Mouse (Mus musculus) neural tube, embryonic 12.5 days (tissue): ENCODE measurements around the gene Stard9. TPM values are rescaled to one million over a fixed set of nuclear protein-coding genes. Genes with fewer than 3 reads are reported as not detected.

Source experiments
- ATAC-seq: fragments of 200-750 bp; cut with Nextera tagmentation; 2 replicates; pipeline ENCODE4 v1.8.0; 2017; ENCODE audit warnings: low read depth, mild to moderate bottlenecking, moderate TSS enrichment, moderate library complexity; ENCODE audit not compliant: low FRiP score
- H3K27ac ChIP-seq: fragments of 300-500 bp; sonication (generic); 2 replicates; pipeline ENCODE4 v1.5.1; 2016
- H3K27me3 ChIP-seq: fragments of 300-500 bp; sonication (generic); replicated peaks from 2 replicates; pipeline ENCODE4 v1.6.1; 2016; ENCODE audit warnings: mild to moderate bottlenecking
- H3K36me3 ChIP-seq: fragments of 300-500 bp; sonication (generic); 2 replicates; pipeline ENCODE4 v1.6.1; 2016; ENCODE audit warnings: mild to moderate bottlenecking
- H3K4me1 ChIP-seq: fragments of 300-500 bp; sonication (generic); 2 replicates; pipeline ENCODE4 v1.6.1; 2016
- H3K4me2 ChIP-seq: fragments of 300-500 bp; sonication (generic); replicated peaks from 2 replicates; pipeline ENCODE4 v1.6.1; 2016; ENCODE audit warnings: mild to moderate bottlenecking
- H3K4me3 ChIP-seq: fragments of 300-500 bp; sonication (generic); 2 replicates; pipeline ENCODE4 v1.5.1; 2016
- H3K9ac ChIP-seq: fragments of 300-500 bp; sonication (generic); 2 replicates; pipeline ENCODE4 v1.6.1; 2016; ENCODE audit warnings: mild to moderate bottlenecking
- H3K9me3 ChIP-seq: fragments of 300-500 bp; sonication (generic); 2 replicates; pipeline ENCODE4 v1.6.1; 2016; ENCODE audit warnings: mild to moderate bottlenecking
- WGBS: fragments of 180-500 bp; shearing (Covaris S2); methylation state at CpG from one replicate; pipeline ENCODE4 v1.1.7; 2016; 5-methylcytosine and 5-hydroxymethylcytosine counted together
- polyA plus RNA-seq: library from polyadenylated mRNA; unstranded; fragments of >200 nt; fragmentation: Nextera tagmentation; extraction: Ambion mirVana; gene quantifications from 2 replicates; pipeline ENCODE4 v1.2.1, GENCODE M21; 2016

Stard9 gene
- polyA plus RNA-seq, 1 experiment from 2014 or later: 4.2 TPM

DNA sequence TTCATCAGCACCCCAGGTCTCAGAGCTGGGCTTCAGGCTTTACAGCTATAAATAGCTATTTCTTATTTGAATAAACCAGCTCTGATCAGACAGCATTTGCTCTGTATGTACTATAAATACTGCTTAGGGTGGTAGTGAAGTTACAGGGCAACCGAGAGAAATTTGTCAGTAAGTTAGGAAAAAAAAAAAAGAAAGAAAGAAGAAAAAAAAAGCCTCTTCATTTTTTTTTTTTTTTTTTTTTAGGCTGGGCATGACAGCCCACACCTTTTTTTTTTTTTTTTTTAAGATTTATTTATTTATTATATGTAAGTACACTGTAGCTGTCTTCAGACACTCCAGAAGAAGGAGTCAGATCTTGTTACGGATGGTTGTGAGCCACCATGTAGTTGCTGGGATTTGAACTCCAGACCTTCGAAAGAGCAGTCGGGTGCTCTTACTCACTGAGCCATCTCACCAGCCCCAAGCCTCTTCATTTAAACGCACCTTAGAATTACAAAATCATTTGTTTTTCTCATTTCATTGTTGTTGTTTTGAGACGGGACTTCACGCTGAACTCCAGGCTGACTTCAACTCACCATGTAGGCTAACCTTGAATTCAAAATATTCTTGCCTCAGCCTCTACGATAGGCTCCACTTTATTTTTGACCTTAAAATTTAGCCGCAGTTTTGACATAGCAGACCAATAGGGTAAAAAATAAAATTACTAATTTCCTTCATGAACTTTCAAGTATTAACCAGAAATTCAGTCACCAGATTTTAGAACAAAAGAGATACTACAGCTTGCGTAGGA is 650 bp upstream of the Stard9 start:
- peak overlapping the region; percentile 49; the same call in 1 of the 2 replicates for H3K4me3 ChIP-seq
- WGBS: 29% methylated on average over 10 of the region's 10 CpGs
- 0 out of 2 replicates have a peak, but pooled peaks cover 7% of the 10 kb centered on the region for H3K4me1 ChIP-seq
- H3K27ac ChIP-seq: no peak overlapping the region
- peak overlapping the region; percentile 69 for H3K4me2 ChIP-seq
- no peak overlapping the region for H3K9ac ChIP-seq
- peak; percentile 41 for ATAC-seq
- H3K36me3 ChIP-seq: no peaks in the 10 kb centered on the region
- no peaks in the 10 kb centered on the region for H3K9me3 ChIP-seq
- no peaks in the 10 kb centered on the region for H3K27me3 ChIP-seq

DNA sequence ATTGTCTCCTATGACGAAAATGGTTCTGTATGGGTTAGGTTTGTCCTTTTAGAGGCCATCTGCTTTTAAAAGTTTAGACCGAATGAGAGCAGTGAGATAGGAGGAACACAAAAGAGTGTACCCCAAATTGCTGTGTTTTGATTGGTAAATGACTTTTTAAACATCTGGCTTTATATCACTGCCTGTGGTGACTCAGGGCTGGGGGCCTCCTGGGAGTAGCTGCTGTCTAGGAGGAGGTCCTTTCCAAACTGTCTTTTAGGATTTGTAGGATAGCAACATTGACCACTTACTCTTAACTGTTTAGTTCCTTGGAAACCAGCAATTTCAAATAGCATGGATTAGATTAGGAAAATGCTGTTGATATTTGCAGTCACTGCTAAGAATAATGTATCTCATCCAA is 1.3 kb downstream of the Stard9 start:
- Histone ChIP-seq H3K27ac (no peak overlapping the region), H3K4me3 (no peak overlapping the region), H3K4me1 (0 out of 2 replicates have a peak, but pooled peaks cover 7% of the 10 kb centered on the region), H3K36me3 (peaks cover 9% of the 10 kb centered on the region; the same call in 1 of the 2 replicates), H3K27me3 (no peaks in the 10 kb centered on the region), H3K9me3 (no peaks in the 10 kb centered on the region), H3K4me2 (peak overlapping the region; percentile 69), H3K9ac (no peak overlapping the region)
- ATAC-seq: no peak
- WGBS: 86% methylated on average over 2 of the region's 2 CpGs

DNA sequence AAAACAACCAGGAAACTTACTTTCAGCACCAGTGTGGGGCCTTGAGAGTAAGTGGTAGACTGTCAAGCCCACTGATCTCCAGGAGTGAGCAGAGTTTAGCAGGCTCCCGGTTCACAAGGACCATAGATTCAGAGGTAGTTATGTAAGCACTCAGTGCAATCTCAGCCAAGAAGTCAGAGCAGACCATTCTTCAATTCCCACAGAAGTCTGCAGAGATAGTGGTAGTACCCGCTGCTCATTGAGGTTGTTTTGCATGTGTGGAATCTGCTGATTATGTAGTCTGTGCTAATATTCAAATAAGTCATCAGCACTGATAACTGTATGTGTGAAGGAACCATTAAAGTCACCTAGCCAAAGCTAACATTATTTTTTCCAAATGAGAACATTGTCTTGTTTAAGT is 1.7 kb downstream of the Stard9 start:
- WGBS: 74% methylated on average over 2 of the region's 2 CpGs
- ATAC-seq: no peak
- H3K27me3 ChIP-seq: no peaks in the 10 kb centered on the region
- H3K27ac ChIP-seq: no peak overlapping the region
- no peak overlapping the region for H3K4me2 ChIP-seq
- no peaks in the 10 kb centered on the region for H3K9me3 ChIP-seq
- no peak overlapping the region for H3K4me3 ChIP-seq
- 0 out of 2 replicates have a peak, but pooled peaks cover 7% of the 10 kb centered on the region for H3K4me1 ChIP-seq
- no peak overlapping the region for H3K9ac ChIP-seq
- H3K36me3 ChIP-seq: peaks cover 9% of the 10 kb centered on the region; the same call in 1 of the 2 replicates

DNA sequence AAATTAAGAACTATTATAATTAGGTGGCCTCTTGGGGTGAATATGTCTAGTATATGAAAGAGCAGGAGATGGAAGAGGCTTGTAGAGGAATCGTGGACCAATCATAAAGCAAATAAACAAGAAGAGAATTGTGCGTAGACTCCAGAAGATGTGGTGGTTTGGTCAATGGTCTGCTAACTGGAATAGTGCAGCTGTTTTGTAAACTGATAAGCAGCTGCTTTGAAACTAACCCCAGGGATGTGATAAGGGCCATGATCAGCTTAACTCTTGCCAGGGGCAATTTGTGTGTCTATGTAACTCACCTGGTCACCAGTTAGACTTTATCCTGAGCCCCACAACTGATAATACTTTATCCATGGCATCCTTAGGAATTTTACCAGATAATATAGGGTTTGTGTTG is 2.6 kb downstream of the Stard9 start:
- no peak overlapping the region for H3K9ac ChIP-seq
- H3K4me3 ChIP-seq: no peak overlapping the region
- 94% methylated on average over 2 of the region's 2 CpGs for WGBS
- peaks cover 9% of the 10 kb centered on the region; the same call in 1 of the 2 replicates for H3K36me3 ChIP-seq
- no peak for ATAC-seq
- H3K27me3 ChIP-seq: no peaks in the 10 kb centered on the region
- H3K4me1 ChIP-seq: 0 out of 2 replicates have a peak, but pooled peaks cover 7% of the 10 kb centered on the region
- H3K27ac ChIP-seq: no peak overlapping the region
- no peaks in the 10 kb centered on the region for H3K9me3 ChIP-seq
- no peak overlapping the region for H3K4me2 ChIP-seq

DNA sequence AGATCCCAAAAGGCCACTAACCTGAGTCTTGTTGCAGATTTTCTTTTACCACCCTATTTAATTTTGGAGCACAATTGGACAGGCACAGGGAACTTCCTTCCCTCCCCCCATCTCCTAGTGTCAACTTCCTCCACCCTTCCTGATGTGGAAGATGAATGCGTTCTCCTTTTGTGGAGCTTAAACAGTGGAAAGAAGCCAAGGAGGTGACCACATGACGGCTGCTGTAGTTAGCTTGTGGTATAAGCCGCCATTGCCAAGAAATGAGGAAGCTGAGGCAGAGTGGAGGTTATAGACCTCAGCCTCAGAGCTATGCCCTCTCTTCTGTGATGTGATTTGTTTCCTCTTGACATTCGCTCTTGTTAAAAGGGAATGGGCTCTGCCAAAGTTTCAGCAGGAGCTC is 3.0 kb downstream of the Stard9 start:
- peaks cover 9% of the 10 kb centered on the region; the same call in 1 of the 2 replicates for H3K36me3 ChIP-seq
- H3K9ac ChIP-seq: no peak overlapping the region
- no peaks in the 10 kb centered on the region for H3K9me3 ChIP-seq
- ATAC-seq: no peak
- H3K27ac ChIP-seq: no peak overlapping the region
- H3K4me2 ChIP-seq: no peak overlapping the region
- no peaks in the 10 kb centered on the region for H3K27me3 ChIP-seq
- WGBS: 88% methylated on average over 4 of the region's 4 CpGs
- H3K4me3 ChIP-seq: no peak overlapping the region
- 0 out of 2 replicates have a peak, but pooled peaks cover 7% of the 10 kb centered on the region for H3K4me1 ChIP-seq

DNA sequence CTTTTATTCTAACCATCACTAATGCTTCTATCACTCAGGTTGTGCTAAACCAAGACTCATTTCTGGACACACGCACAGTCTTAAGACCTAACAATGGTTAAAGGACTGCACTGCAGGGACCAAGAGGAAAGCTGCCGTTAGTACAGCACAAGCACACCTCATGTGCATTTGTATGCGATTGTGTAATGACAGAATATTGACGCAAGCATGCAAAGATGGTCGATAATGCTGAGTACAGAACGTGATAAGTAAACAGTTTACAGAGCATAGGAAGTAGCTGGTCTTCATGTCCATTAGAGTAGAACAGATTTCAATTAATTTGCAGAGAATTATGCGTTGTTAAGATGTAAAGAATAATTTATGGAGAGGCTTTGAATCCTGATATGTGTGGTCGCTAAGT is 11.9 kb downstream of the Stard9 start:
- Histone ChIP-seq H3K27me3 (no peaks in the 10 kb centered on the region), H3K36me3 (no peaks in the 10 kb centered on the region), H3K4me2 (no peak overlapping the region), H3K9ac (no peak overlapping the region), H3K27ac (no peak overlapping the region), H3K9me3 (no peaks in the 10 kb centered on the region), H3K4me3 (no peak overlapping the region), H3K4me1 (no peaks in the 10 kb centered on the region)
- no peak for ATAC-seq
- 88% methylated on average over 8 of the region's 8 CpGs for WGBS

DNA sequence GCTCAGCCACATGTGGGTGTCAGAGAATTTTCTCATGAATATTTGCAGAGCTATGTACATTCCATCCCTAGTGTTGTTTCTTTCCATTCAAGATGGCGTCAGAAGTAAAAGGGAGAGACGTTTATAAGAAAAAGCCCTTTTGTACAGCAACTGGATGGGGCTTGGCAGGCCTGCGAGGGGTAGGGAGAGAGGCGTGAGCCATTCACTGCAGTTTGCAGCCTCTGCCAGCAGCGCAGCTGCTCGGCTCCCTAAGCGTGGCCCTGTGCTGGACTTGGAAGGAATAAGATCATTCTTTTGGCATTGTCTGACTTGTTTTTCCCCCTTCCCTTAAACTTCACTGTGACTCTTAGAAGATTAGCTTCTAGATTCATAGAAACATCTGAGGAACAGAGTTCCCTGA is 14.9 kb downstream of the Stard9 start:
- 70% methylated on average over 7 of the region's 7 CpGs for WGBS
- Histone ChIP-seq H3K4me3 (no peak overlapping the region), H3K27ac (no peak overlapping the region), H3K9me3 (no peaks in the 10 kb centered on the region), H3K4me1 (no peaks in the 10 kb centered on the region), H3K36me3 (no peaks in the 10 kb centered on the region), H3K4me2 (no peak overlapping the region), H3K9ac (no peak overlapping the region), H3K27me3 (no peaks in the 10 kb centered on the region)
- ATAC-seq: no peak

DNA sequence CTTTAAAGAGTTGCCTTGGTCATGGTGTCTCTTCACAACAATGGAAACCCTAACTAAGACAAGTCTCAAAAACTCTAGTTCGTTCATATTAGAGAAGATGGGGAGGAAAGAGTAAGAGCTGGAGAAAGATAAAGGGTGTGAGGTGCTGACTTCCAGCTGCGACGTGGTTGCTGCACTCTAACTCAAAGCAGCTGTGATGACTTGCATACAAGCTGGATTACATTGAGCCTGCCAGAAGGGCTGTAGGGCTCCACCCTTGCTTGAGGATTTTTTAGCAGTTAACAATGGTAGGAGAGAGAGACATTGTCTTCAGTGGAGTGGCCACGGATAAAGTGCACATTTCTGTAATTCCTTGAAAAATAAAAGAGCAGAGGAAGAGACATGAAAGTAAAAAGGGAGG is 17.9 kb downstream of the Stard9 start:
- Histone ChIP-seq H3K27ac (no peak overlapping the region), H3K9me3 (no peaks in the 10 kb centered on the region), H3K9ac (no peak overlapping the region), H3K4me2 (no peak overlapping the region), H3K36me3 (no peaks in the 10 kb centered on the region), H3K27me3 (no peaks in the 10 kb centered on the region), H3K4me1 (no peaks in the 10 kb centered on the region), H3K4me3 (no peak overlapping the region)
- no peak for ATAC-seq
- WGBS: 83% methylated on average over 4 of the region's 4 CpGs

DNA sequence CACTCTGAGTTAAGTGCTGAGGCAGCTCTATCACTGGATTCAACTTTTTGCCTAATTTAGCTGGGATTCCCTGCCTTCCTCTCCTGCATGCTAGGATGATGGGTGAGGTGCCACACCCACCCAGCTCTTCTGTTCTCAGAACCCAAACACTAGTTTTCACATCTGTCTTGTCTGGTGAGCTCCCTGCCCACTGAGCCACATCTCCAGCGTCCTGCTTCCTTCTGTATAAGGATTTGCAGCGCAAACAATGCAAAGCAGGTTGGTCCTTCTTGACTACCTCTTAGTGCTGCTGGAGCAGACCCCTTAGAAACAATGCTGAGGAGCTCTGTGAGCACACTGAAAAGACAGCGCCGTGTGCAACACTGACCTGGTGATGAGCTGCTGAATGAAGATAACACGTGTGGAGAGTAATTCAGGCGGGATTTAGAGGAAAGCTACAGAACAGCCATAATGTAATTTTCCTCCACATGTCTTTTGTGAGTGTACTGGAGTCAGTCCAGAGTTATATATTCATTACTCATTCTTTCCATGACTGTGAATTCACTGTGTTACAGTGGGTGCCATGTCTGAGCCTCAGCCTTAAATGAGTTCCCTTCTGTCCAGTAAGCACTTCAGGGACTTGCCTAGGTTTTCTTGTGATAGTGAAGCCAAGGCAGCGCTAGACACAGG is 23.5 kb downstream of the Stard9 start:
- Histone ChIP-seq H3K4me3 (no peak overlapping the region), H3K9ac (no peak overlapping the region), H3K4me1 (no peaks in the 10 kb centered on the region), H3K4me2 (no peak overlapping the region), H3K9me3 (no peaks in the 10 kb centered on the region), H3K27ac (no peak overlapping the region), H3K27me3 (no peaks in the 10 kb centered on the region), H3K36me3 (no peaks in the 10 kb centered on the region)
- 86% methylated on average over 7 of the region's 7 CpGs for WGBS
- no peak for ATAC-seq

DNA sequence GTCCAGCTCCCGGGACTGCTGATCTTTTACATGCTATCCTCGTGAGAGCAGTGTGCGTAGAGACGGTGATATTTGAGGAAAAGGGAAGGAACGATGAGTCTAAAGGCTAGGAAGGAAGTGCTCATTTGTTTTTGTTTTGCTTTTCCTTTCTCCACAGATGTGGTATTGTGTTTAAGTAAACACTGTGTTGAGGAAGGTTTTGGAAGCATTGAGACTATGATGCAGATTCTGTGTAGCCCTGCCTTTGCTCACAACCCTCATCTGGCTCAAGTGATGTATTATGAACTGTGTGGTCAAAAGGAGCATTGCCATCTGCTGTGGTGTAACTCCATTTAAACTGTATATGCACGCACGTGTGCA is 24.0 kb downstream of the Stard9 start:
- no peaks in the 10 kb centered on the region for H3K4me1 ChIP-seq
- H3K27me3 ChIP-seq: no peaks in the 10 kb centered on the region
- H3K27ac ChIP-seq: no peak overlapping the region
- H3K4me2 ChIP-seq: no peak overlapping the region
- no peaks in the 10 kb centered on the region for H3K36me3 ChIP-seq
- no peaks in the 10 kb centered on the region for H3K9me3 ChIP-seq
- 84% methylated on average over 7 of the region's 7 CpGs for WGBS
- no peak for ATAC-seq
- H3K4me3 ChIP-seq: no peak overlapping the region
- no peak overlapping the region for H3K9ac ChIP-seq

DNA sequence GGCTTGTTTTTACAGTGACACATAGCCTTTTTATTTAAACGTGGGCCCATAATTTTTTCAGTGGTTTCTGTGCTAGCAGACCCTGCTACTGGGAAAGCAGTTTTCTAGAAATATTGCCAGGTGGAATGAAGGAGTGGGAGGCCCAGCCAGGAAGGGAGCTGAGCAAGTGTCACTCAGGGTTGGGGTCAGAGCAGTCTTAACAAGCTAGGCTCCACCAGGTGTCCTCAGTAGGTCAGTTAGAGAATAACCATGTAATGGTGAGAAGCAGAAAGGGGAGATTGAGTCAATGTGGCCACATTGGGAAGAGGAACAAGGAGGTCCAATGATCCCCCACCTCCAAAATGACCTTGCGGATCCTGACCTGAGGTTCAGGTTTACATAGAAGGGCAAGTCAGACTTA is 25.8 kb downstream of the Stard9 start:
- Histone ChIP-seq H3K27me3 (no peaks in the 10 kb centered on the region), H3K4me3 (no peak overlapping the region), H3K36me3 (no peaks in the 10 kb centered on the region), H3K9ac (no peak overlapping the region), H3K9me3 (no peaks in the 10 kb centered on the region), H3K4me1 (no peaks in the 10 kb centered on the region), H3K27ac (no peak overlapping the region), H3K4me2 (no peak overlapping the region)
- WGBS: 88% methylated on average over 2 of the region's 2 CpGs
- no peak for ATAC-seq

DNA sequence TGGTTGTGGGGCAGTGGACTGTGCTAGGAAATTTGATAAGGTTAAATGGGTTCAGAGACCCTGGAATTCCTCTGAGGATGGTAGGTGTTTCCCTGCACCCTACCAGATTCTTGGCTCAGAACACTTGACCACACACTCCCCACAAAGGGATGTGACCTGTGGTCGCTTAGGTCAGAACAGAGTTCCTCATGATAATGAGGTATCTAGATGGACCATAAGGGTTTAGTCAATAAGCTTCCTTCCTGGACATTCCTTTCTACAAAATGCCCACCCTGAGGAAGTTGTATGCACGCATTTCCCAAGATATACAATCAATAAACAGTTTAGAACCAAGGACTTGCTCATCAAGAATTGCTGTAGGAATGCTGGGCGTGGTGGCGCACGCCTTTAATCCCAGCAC is 27.0 kb downstream of the Stard9 start:
- H3K9ac ChIP-seq: no peak overlapping the region
- H3K4me2 ChIP-seq: no peak overlapping the region
- ATAC-seq: no peak
- H3K9me3 ChIP-seq: no peaks in the 10 kb centered on the region
- WGBS: 91% methylated on average over 5 of the region's 5 CpGs
- no peaks in the 10 kb centered on the region for H3K27me3 ChIP-seq
- H3K4me1 ChIP-seq: no peaks in the 10 kb centered on the region
- no peak overlapping the region for H3K4me3 ChIP-seq
- no peak overlapping the region for H3K27ac ChIP-seq
- H3K36me3 ChIP-seq: no peaks in the 10 kb centered on the region
